Comparison of ENCODE assay signal across 9 mouse cellular contexts in genomic region chr2:28418034-28418433, GRCm38 (mm10). TPM values are rescaled to one million over a fixed set of nuclear protein-coding genes. Genes with fewer than 3 reads are reported as not detected.
DNase-seq lines count a peak whose midpoint lies in the region; ATAC-seq and TF ChIP-seq lines count a peak whose summit lies in the region.
"Had no signal": no experiment of that assay in that cellular context is flagged by ENCODE, and none has a peak within 500 bp of the region (broad histone marks: within the 10 kb centered on the region; RNA-seq: fewer than 3 reads in every experiment).

No protein-coding gene starts in this region.

- H3K36me3 ChIP-seq in midbrain, postnatal 0 days (ENCODE audit: insufficient read depth, low read length): no peaks in the 10 kb centered on the region
- H3K36me3 ChIP-seq: stomach, embryonic 15.5 days had no signal

- WGBS in midbrain, postnatal 0 days: 47% methylated on average over 2 of the region's 2 CpGs

- intact Hi-C loops in left cerebral cortex, postnatal 25 days (cut with DNase I): loop anchor here (2.0 kb wide), 1 partner anchor 647 kb away; no protein-coding TSS in a partner anchor

- ATAC-seq in CD4-positive, CD25-positive, alpha-beta regulatory T cell, adult 4 months: no peak
- peak; percentile 90 for ATAC-seq in common myeloid progenitor, adult 5-6 weeks (replicated peaks; ENCODE audit: low read depth, poor library complexity, severe bottlenecking)
- ATAC-seq in midbrain, postnatal 0 days (ENCODE audit: low FRiP score): peak; percentile 36; the same call in 1 of the 2 replicates

- H3K27me3 ChIP-seq in midbrain, postnatal 0 days (ENCODE audit: insufficient read depth, low read length): no peaks in the 10 kb centered on the region; the same call in 1 of the 2 replicates
- H3K27me3 ChIP-seq: stomach, embryonic 15.5 days had no signal

- no peak overlapping the region for H3K4me3 ChIP-seq in midbrain, postnatal 0 days (ENCODE audit: low read depth, low read length)
- H3K4me3 ChIP-seq: stomach, embryonic 15.5 days had no signal

- H3K9me3 ChIP-seq in midbrain, postnatal 0 days (ENCODE audit: low read length): no peaks in the 10 kb centered on the region
- H3K9me3 ChIP-seq: stomach, embryonic 15.5 days had no signal

- peak; percentile 79 for DNase-seq in CD4-positive, CD25-positive, alpha-beta regulatory T cell, adult 2 months (ENCODE audit: low read depth, low spot score)
- peak; percentile 65 to 69 for DNase-seq in gastrocnemius, adult 8-10 months (ENCODE audit: low spot score in 2 of 2)
- DNase-seq in kidney, adult 11 months: peak; percentile 75
- peak; percentile 90 to 94 for DNase-seq in left cerebral cortex, postnatal 25 days (ENCODE audit: low spot score in 2 of 2)
- peak; percentile 95 for DNase-seq in midbrain, postnatal 0 days (ENCODE audit: low spot score)
- DNase-seq in spleen, postnatal 10 days (ENCODE audit: low spot score in 2 of 2): peak; percentile 63 to 86

- peak; percentile 95 for TF ChIP-seq CTCF in midbrain, postnatal 0 days (IDR thresholded peaks at IDR 0.05)

- no peak overlapping the region for H3K9ac ChIP-seq in midbrain, postnatal 0 days (replicated peaks; ENCODE audit: low read length, poor library complexity, severe bottlenecking)
- H3K9ac ChIP-seq: stomach, embryonic 15.5 days had no signal

- H3K27ac ChIP-seq in midbrain, postnatal 0 days (ENCODE audit: low read depth, low read length): no peak overlapping the region
- H3K27ac ChIP-seq: stomach, embryonic 15.5 days had no signal

- peaks cover 10% of the 10 kb centered on the region for H3K4me1 ChIP-seq in midbrain, postnatal 0 days (ENCODE audit: insufficient read depth, low read length)

- no peak overlapping the region for H3K4me2 ChIP-seq in midbrain, postnatal 0 days (ENCODE audit: low read depth, low read length, poor library complexity, severe bottlenecking)
- H3K4me2 ChIP-seq: stomach, embryonic 15.5 days had no signal

RNA-seq across cellular contexts. Expression of gene Ppp1r26, which starts 28.6 kb away (rescaled TPM):
- polyA plus RNA-seq in CD4-positive, CD25-positive, alpha-beta regulatory T cell, adult 4 months (2017; shearing (Covaris generic)): not detected
- total RNA-seq in common myeloid progenitor, adult 5-6 weeks (2017): 3.4 and 5.0 TPM in 2 replicates
- total RNA-seq in gastrocnemius, adult 8-10 months (2022): 1 to 10 TPM; 2.5 to 3.4 (median 3.0) TPM
- total RNA-seq in left cerebral cortex, postnatal 25 days (2021): 10 to 100 TPM; 23.5 to 29.0 TPM
- total RNA-seq in midbrain, postnatal 0 days (2014; rRNA removed): 54.5 and 84.3 TPM in 2 replicates
- 14.2 and 17.5 TPM in 2 replicates for polyA plus RNA-seq in midbrain, postnatal 0 days (2015; fragmentation: Nextera tagmentation; extraction: Ambion mirVana)

RNA-seq across cellular contexts. Expression of gene 1700007K13Rik, which starts 48.1 kb away (rescaled TPM):
- polyA plus RNA-seq in CD4-positive, CD25-positive, alpha-beta regulatory T cell, adult 4 months (2017; shearing (Covaris generic)): not detected
- not detected in 2 replicates for total RNA-seq in common myeloid progenitor, adult 5-6 weeks (2017)
- total RNA-seq in gastrocnemius, adult 8-10 months (2022): not detected
- total RNA-seq in left cerebral cortex, postnatal 25 days (2021): 1 to 10 TPM; 3.2 to 5.4 TPM
- total RNA-seq in midbrain, postnatal 0 days (2014; rRNA removed): 3.4 and 6.2 TPM in 2 replicates
- 5.4 and 5.8 TPM in 2 replicates for polyA plus RNA-seq in midbrain, postnatal 0 days (2015; fragmentation: Nextera tagmentation; extraction: Ambion mirVana)

RNA-seq across cellular contexts. Expression of gene Mrps2, which starts 49.8 kb away (rescaled TPM):
- polyA plus RNA-seq in CD4-positive, CD25-positive, alpha-beta regulatory T cell, adult 4 months (2017; shearing (Covaris generic)): 10 to 100 TPM; 19.5 to 24.0 TPM
- 33.2 and 35.2 TPM in 2 replicates for total RNA-seq in common myeloid progenitor, adult 5-6 weeks (2017)
- total RNA-seq in gastrocnemius, adult 8-10 months (2022): 10 to 100 TPM; 22.3 to 24.7 (median 23.9) TPM
- total RNA-seq in left cerebral cortex, postnatal 25 days (2021): 10 to 100 TPM; 39.1 to 41.1 TPM
- 27.7 and 28.2 TPM in 2 replicates for total RNA-seq in midbrain, postnatal 0 days (2014; rRNA removed)
- 38.3 and 42.3 TPM in 2 replicates for polyA plus RNA-seq in midbrain, postnatal 0 days (2015; fragmentation: Nextera tagmentation; extraction: Ambion mirVana)
